Mouse (Mus musculus) CD8-positive naive resting alpha-beta T cell, adult 2 months (primary cell): Measurements from ENCODE around the gene Slc35b4.

Experiments
- DNase-seq, 2 experiments: peaks; one replicate each; pipeline ENCODE4 v3.0.0; 2022; ENCODE audit warnings: low read depth in 2 of 2, low spot score in 2 of 2

Gene Slc35b4

DNA sequence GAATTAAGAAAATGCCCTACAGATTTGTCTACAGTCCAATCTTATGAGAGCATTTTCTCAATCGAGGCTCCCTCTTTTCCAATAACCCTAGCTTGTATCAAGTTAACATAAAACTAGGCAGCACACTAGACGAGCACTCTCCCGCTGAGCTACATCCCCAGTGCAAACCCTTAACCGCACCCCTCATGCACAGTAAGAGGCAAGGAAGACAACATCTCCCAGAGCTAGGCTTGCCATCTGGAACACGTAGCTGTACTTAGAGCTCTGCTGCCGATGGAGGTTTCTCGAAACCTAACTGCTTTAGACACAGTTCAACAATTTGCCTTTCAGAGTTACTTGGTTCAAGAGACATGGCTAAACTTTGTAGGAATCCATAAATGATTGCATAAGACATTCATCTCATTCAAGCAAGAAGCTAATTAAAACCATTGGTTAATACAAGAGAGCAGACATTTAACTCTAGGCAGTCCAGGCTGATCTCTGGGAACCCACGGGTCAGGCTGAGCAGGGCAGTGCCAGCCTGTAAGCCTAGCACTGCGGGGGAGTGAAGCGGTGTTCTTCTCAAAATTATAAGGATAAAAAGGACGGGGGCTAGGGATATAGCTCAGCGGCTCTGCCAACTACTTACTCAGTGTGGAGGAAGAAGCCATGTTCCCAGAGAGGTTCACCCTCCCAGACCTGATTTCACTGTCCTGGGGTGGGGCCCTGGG, 5.0 kb downstream of the Slc35b4 start:
- DNase-seq: no peak

GRCm38 (mm10) chr6:34170844-34171494, 5.9 kb downstream of the Slc35b4 start:
- DNase-seq: no peak

DNA sequence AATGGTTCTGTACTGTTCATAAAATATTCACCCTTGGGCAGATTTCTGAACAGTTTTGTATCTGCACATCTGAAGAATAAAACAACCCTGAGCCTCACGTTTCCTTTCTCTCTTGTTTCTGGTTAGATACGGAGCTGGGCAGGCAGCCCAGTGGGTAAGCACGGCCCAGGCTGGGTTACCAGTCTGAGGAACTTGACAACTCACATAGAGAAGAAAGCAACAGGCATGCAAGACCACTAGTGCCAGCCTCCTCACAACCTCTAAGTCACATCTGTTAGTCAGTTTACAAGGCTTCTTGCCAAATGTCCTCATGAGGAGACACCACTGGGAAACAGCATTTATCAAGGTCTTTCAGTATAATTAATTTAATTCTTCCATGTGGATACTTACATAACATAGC, 8.1 kb downstream of the Slc35b4 start:
- no peak for DNase-seq

- DNase-seq: no peak
Observed at GRCm38 (mm10) chr6:34163014-34163413, 13.9 kb downstream of the Slc35b4 start.

DNA sequence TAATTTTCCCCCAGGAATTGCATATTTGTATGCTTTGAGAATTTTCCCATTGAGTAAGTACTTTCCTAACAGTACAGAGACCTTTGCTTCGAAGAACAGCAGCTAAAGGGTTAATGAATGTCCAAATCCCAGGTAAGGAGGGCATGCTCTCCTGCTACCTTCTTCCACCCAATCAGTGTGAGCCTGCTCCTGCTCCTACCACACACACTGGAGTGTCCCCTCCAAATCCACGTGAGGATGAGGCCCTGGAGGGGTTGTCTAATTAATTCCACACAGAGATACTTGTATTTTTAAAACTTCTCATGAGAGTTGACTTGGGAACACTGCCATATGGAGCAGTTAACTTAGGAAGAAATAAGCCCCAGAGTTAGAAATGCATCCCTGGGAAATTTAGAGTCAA, 14.3 kb downstream of the Slc35b4 start:
- no peak for DNase-seq

- DNase-seq: no peak
Observed at GRCm38 (mm10) chr6:34161511-34161910, 15.4 kb downstream of the Slc35b4 start.

DNA sequence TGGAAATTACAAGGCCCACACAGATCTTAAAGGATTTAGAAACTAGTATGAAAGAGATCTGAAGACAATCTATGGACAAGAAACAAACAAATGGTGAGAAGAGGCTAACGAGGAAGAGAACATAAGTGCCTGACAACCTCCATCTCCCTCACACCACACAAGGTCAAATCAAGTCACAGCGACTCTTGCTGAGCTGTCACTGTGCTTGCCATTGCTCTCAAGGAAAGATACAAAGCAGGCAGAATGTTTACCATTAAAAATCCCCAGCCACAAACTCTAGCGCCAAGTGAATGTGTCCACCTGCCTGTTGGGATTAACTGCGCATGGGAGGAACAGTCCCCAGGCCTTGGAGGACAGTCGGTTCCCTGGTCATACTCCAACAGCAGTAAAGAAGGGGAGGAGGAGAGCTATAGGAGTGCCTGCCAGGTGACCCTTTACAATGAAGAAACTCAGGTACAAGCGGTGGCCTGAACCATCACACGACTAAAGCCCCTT, 16.0 kb downstream of the Slc35b4 start:
- no peak for DNase-seq

DNA sequence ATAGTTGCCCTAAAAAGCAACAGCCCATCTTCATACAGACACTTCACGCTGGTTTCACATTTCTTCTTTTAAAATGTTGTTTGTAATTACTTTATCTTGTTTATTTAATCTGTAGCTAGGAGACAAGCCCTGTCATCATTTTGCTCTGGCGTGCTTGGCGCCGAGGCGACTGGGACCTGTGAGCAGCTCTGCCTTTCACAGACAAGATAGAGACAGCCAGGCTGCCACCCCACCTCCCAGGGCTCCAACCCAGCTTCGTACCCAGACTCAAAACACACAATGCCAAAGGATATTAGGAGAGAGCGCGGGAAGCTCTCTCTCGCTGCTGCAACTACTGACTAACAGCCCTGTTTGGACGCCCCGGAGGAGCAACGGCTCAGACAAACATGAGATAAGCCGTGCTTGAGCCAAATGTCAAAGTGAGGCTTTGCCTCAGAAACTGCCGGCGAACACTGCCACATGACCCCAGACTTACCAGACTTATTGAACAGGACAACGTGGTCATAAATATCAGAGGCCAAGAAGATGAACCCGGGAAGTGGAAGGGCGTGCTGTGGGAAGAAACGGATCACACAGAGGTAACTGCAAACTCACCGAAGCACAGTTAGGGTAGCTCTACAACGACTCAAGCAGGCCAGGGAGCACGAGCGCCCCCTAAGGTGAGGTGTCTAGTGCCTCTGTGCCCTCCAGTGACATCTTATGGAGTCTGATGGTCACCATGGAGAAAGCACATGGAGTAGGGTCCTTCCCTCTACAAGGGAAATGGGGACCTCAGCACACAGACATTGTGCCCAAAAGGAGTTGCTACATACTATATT, 16.7 kb downstream of the Slc35b4 start:
- no peak for DNase-seq

- no peak for DNase-seq
Observed at GRCm38 (mm10) chr6:34156841-34157748, 19.8 kb downstream of the Slc35b4 start.

DNA sequence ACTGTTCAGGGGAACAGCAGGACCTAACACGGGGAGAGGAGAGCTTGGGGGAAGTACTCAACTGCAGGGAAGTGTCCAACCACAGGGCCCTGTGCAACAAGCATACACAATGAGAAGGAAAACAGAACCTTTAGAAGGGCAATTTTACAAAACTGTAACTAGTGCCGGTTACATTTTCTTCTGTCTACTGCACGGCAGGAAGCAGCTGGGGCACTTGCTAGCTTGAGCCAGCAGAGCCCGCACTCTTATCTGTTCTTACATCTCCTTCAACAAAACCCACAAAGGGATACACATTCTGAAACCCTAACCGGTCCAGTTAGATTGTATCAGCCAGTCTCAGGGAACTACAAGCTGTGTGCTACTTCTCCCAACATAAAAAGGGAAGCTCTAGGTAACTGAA, 20.9 kb downstream of the Slc35b4 start:
- no peak for DNase-seq

DNA sequence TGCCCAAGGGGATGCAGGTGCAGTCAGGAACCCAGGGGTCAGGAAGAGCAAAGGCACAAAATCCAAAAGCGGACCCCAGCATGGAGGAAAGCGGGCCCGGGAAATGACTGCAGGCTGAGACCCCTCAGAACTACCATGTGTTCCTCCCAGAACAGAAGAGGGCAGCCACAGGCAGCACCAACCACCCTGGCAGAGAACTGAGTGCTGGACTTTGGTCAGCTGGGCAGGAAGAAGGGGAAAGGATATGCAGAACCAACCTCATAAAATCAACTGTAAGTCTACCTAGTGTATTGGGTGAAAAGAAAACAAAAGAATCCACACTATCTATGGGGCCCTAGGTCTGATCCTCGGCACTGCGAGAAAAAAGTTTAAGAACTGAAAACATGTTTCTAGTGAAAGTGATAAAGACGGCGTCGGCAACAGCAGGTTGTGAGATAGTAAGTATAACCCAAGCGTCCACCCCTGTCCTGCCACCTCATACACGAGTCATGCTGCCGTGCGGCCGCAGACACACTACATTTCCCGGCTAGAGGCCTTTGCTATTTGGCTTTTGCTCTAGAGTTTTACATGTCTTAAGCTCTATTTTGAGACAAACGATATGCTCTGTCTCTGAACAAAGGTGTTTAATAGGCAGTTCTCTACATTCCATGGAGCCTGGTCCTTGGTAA, 21.6 kb downstream of the Slc35b4 start:
- no peak for DNase-seq

- DNase-seq: no peak
Observed at GRCm38 (mm10) chr6:34154202-34154601, 22.7 kb downstream of the Slc35b4 start.

- no peak for DNase-seq
Observed at GRCm38 (mm10) chr6:34153069-34154052, 23.6 kb downstream of the Slc35b4 start.

DNA sequence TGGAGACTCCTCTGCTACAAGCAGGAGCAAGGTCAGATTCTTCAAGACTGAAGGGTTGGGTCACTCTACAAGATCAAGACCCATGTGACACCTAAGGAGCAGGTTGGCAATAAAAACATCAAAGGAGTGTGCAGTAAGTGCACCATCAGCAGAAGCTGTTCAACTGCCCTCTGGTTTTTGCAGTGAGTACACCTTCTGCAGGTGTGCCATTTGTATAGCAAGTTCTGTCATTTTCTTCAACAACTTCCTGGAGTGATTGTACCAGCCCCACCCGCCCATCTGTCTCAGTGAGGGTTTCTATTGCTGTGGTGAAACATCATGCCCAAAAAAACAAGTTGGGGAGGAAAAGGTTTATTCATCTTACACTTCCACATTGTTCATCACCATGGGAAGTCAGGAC, 27.1 kb downstream of the Slc35b4 start:
- DNase-seq: no peak

- DNase-seq: no peak
Observed at GRCm38 (mm10) chr6:34149066-34149465, 27.8 kb downstream of the Slc35b4 start.

GRCm38 (mm10) chr6:34148639-34149038, 28.3 kb downstream of the Slc35b4 start:
- DNase-seq: no peak

DNA sequence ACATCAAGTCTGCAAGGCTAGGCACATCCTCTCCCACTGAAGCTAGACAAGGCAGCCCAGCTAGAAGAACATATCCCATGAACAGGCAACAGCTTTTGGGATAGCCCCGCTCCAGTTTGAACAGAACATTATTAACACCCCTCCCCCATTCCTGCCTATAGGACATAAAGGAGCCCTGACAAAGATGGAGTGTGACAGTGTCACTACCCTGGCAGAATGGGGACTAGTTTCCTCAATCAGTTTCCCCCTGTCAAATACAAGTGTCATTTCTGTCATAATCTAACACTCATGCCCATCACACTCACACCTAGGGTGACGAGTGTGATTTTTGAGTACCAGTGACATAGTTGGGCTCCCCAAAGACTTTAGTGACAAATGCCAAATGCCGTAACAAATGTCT, 28.9 kb downstream of the Slc35b4 start:
- DNase-seq: no peak

- no peak for DNase-seq
Observed at GRCm38 (mm10) chr6:34146042-34146441, 30.9 kb downstream of the Slc35b4 start.

GRCm38 (mm10) chr6:34142931-34143330, 34.0 kb downstream of the Slc35b4 start:
- DNase-seq: no peak
